Mouse (Mus musculus): ENCODE measurements at regions not wholly inside any gene's neighbourhood (a gene's known extent, or its start where the extent isn't known, plus 50 kb on each side); places are given as distances from the start of the nearest gene placed in this dataset.

DNA sequence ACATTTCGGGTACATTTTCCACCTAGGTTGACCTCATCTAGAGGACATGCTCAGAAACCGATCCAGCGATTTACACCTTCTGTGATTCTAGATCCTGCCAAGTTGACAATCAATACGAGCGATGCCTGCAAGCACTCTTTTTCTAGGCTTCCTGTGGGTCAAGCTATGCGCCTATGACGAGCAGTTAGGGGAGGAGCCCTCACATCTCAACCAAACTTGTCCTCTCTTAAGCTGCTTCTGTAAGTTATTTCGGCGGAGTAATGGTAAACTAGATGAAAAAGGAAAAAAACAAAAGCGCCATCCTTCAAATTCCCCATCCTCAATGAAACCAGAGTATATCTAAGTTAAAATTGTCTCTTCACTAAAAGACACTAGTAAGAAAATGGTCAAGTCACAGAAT lies 858.5 kb downstream of the Zfp704 start:
- ATAC-seq (ENCODE audit: low FRiP score) (no peak), DNase-seq (ENCODE audit: low spot score) (no peak)
- Histone ChIP-seq H3K27me3 (ENCODE audit: control insufficient read depth, insufficient read depth, low read length) (no peaks in the 10 kb centered on the region), H3K9me3 (ENCODE audit: control insufficient read depth, low read length) (no peaks in the 10 kb centered on the region), H3K4me2 (replicated peaks) (no peak overlapping the region), H3K4me3 (replicated peaks; ENCODE audit: low read length) (no peak overlapping the region), H3K36me3 (replicated peaks; ENCODE audit: control insufficient read depth, insufficient read depth) (no peaks in the 10 kb centered on the region), H3K9ac (no peak overlapping the region), H3K4me1 (replicated peaks; ENCODE audit: control insufficient read depth, insufficient read depth, low read length) (no peaks in the 10 kb centered on the region), H3K27ac (no peak overlapping the region)
- 90% methylated on average over 10 of the region's 10 CpGs for WGBS

DNA sequence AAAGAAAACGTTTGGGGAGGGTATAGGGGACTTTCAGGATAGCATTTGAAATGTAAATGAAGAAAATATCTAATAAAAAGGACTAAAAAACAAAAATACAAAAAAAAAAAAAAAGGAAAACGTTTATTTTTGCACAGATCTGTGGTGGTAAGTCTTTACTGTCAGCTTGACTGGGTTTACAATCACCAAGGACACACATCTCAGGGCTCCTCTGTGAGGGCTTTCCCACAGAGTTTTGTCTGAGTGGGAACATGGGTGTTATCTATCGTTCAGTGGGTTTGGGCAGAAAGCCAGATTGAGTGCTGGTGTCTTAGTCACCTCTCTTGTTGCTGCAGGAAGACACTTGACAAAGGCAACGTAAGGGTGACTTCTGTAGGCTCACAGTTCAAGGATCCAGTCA lies 859.0 kb downstream of the Zfp704 start:
- no peak for DNase-seq (ENCODE audit: low spot score)
- Histone ChIP-seq H3K9ac (no peak overlapping the region), H3K36me3 (replicated peaks; ENCODE audit: control insufficient read depth, insufficient read depth) (no peaks in the 10 kb centered on the region), H3K27ac (no peak overlapping the region), H3K9me3 (ENCODE audit: control insufficient read depth, low read length) (no peaks in the 10 kb centered on the region), H3K4me3 (replicated peaks; ENCODE audit: low read length) (no peak overlapping the region), H3K27me3 (ENCODE audit: control insufficient read depth, insufficient read depth, low read length) (no peaks in the 10 kb centered on the region), H3K4me1 (replicated peaks; ENCODE audit: control insufficient read depth, insufficient read depth, low read length) (no peaks in the 10 kb centered on the region), H3K4me2 (replicated peaks) (no peak overlapping the region)
- ATAC-seq (ENCODE audit: low FRiP score): no peak
- 62% methylated on average over 4 of the region's 4 CpGs for WGBS

DNA sequence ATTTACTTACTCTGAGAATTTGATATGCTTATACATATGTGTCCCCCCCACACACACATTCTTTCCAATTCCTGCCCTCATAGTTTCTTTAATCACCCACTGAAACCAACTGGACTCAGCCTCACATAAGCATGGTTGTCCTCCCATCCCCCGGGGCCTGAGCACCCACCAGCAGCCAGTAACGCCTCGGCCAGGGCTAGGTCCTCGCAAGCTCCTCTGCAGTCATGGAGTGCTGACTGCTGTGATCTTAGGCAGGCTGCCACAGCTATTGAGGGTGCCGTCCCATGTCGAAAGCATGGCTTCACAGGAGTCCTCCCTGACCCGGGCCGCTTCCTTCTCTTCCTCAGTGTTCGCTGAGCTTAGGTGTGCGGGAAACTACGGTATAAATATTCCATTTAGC lies 859.7 kb downstream of the Zfp704 start:
- Histone ChIP-seq H3K4me1 (replicated peaks; ENCODE audit: control insufficient read depth, insufficient read depth, low read length) (no peaks in the 10 kb centered on the region), H3K9me3 (ENCODE audit: control insufficient read depth, low read length) (no peaks in the 10 kb centered on the region), H3K36me3 (replicated peaks; ENCODE audit: control insufficient read depth, insufficient read depth) (no peaks in the 10 kb centered on the region), H3K9ac (no peak overlapping the region), H3K4me2 (replicated peaks) (no peak overlapping the region), H3K27ac (no peak overlapping the region), H3K27me3 (ENCODE audit: control insufficient read depth, insufficient read depth, low read length) (no peaks in the 10 kb centered on the region), H3K4me3 (replicated peaks; ENCODE audit: low read length) (no peak overlapping the region)
- no peak for ATAC-seq (ENCODE audit: low FRiP score)
- WGBS: 88% methylated on average over 11 of the region's 11 CpGs
- no peak for DNase-seq (ENCODE audit: low spot score)

DNA sequence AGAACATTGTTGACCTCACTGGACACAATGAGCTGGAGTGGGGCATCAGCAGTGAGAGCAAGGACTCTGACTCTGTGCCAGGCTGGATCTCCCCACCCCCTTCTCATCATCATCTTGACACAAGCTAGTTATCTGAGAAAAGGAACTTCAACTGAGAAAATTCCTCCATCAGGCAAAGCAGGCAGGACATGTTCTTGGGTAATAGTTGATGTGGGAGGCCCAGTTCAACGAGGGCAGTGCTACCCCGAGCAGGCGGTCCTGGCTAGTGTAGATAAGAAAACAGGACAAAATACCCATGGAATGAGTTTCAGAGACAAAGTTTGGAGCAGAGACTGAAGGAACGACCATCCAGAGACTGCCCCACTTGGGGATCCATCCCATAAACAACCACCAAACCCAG lies 862.7 kb downstream of the Zfp704 start:
- no peaks in the 10 kb centered on the region for H3K9me3 ChIP-seq (ENCODE audit: control insufficient read depth, low read length)
- no peak overlapping the region for H3K9ac ChIP-seq

DNA sequence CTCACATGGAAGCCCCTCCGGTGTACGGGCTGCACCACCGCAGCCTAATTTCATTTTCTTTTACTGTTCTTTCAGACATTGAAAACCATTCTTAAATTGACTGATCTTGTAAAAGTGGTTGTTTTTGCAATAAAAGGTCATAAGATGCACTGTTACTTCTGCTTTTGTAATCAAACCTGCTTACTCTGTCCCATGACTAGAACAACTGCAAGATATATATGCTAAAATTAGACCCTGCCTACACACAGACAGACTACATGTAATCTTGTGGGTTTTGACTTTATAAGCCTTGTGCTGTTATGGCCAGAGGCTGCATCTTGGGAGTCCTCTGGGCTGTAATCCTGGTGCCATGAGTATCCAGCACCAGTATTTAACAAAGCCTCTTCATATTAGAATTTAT lies 863.2 kb downstream of the Zfp704 start:
- Histone ChIP-seq H3K9ac (no peak overlapping the region), H3K9me3 (ENCODE audit: control insufficient read depth, low read length) (no peaks in the 10 kb centered on the region), H3K4me3 (replicated peaks; ENCODE audit: low read length) (no peak overlapping the region), H3K4me1 (replicated peaks; ENCODE audit: control insufficient read depth, insufficient read depth, low read length) (no peaks in the 10 kb centered on the region), H3K27ac (no peak overlapping the region), H3K36me3 (replicated peaks; ENCODE audit: control insufficient read depth, insufficient read depth) (no peaks in the 10 kb centered on the region), H3K27me3 (ENCODE audit: control insufficient read depth, insufficient read depth, low read length) (no peaks in the 10 kb centered on the region), H3K4me2 (replicated peaks) (no peak overlapping the region)
- DNase-seq (ENCODE audit: low spot score): no peak
- ATAC-seq (ENCODE audit: low FRiP score): no peak
- 97% methylated on average over 3 of the region's 3 CpGs for WGBS

More for the DNA sequence above, 862.7 kb downstream of the Zfp704 start:
- H3K36me3 ChIP-seq (replicated peaks; ENCODE audit: control insufficient read depth, insufficient read depth): no peaks in the 10 kb centered on the region
- H3K4me3 ChIP-seq (replicated peaks; ENCODE audit: low read length): no peak overlapping the region
- H3K27ac ChIP-seq: no peak overlapping the region
- H3K4me1 ChIP-seq (replicated peaks; ENCODE audit: control insufficient read depth, insufficient read depth, low read length): no peaks in the 10 kb centered on the region
- H3K4me2 ChIP-seq (replicated peaks): no peak overlapping the region
- ATAC-seq (ENCODE audit: low FRiP score) (no peak), DNase-seq (ENCODE audit: low spot score) (no peak)
- 88% methylated on average over 4 of the region's 4 CpGs for WGBS
- H3K27me3 ChIP-seq (ENCODE audit: control insufficient read depth, insufficient read depth, low read length): no peaks in the 10 kb centered on the region

DNA sequence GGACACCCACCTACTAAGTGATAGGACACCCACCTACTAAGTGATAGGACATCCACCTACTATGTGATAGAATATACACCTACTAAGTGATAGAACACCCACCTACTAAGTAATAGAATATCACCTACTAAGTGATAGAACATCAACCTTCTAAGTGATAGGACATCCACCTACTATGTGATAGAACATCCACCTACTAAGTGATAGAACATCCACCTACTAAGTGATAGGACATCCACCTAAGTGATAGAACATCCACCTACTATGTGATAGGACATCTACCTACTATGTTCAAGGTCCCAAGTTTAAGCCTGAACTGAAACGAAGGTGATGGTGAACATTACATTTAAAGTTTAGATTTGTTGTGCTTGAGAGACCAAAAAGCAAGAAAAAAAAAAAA lies 863.8 kb downstream of the Zfp704 start:
- H3K9ac ChIP-seq: no peak overlapping the region
- WGBS: 90% methylated on average over 1 of the region's 1 CpGs
- ATAC-seq (ENCODE audit: low FRiP score) (no peak), DNase-seq (ENCODE audit: low spot score) (no peak)
- H3K9me3 ChIP-seq (ENCODE audit: control insufficient read depth, low read length): no peaks in the 10 kb centered on the region
- no peak overlapping the region for H3K4me3 ChIP-seq (replicated peaks; ENCODE audit: low read length)
- H3K36me3 ChIP-seq (replicated peaks; ENCODE audit: control insufficient read depth, insufficient read depth): no peaks in the 10 kb centered on the region
- no peaks in the 10 kb centered on the region for H3K27me3 ChIP-seq (ENCODE audit: control insufficient read depth, insufficient read depth, low read length)
- H3K4me2 ChIP-seq (replicated peaks): no peak overlapping the region
- H3K27ac ChIP-seq: no peak overlapping the region
- H3K4me1 ChIP-seq (replicated peaks; ENCODE audit: control insufficient read depth, insufficient read depth, low read length): no peaks in the 10 kb centered on the region

DNA sequence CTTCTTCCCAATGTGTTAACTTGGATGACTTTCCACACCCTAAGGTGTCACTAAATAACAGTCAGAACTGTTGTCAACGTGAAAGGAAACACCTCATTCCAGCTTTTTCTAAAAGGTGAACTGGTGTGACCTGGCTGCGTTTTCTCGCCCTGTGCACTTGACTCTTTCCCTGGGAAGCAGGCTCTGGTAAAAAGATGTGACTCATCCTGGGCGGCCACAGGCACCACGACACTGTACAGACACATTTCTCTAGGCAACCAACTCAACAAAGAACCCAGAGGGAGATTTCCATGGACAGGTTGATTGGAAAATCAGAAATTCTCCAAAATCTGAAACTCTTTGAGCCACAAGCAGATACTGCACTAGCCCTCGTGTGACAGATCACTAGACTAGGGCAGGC lies 865.0 kb downstream of the Zfp704 start:
- Histone ChIP-seq H3K27me3 (ENCODE audit: control insufficient read depth, insufficient read depth, low read length) (no peaks in the 10 kb centered on the region), H3K36me3 (replicated peaks; ENCODE audit: control insufficient read depth, insufficient read depth) (no peaks in the 10 kb centered on the region), H3K27ac (no peak overlapping the region), H3K9me3 (ENCODE audit: control insufficient read depth, low read length) (no peaks in the 10 kb centered on the region), H3K4me2 (replicated peaks) (no peak overlapping the region), H3K9ac (no peak overlapping the region), H3K4me3 (replicated peaks; ENCODE audit: low read length) (no peak overlapping the region), H3K4me1 (replicated peaks; ENCODE audit: control insufficient read depth, insufficient read depth, low read length) (no peaks in the 10 kb centered on the region)
- ATAC-seq (ENCODE audit: low FRiP score) (no peak), DNase-seq (ENCODE audit: low spot score) (no peak)
- 71% methylated on average over 6 of the region's 6 CpGs for WGBS

DNA sequence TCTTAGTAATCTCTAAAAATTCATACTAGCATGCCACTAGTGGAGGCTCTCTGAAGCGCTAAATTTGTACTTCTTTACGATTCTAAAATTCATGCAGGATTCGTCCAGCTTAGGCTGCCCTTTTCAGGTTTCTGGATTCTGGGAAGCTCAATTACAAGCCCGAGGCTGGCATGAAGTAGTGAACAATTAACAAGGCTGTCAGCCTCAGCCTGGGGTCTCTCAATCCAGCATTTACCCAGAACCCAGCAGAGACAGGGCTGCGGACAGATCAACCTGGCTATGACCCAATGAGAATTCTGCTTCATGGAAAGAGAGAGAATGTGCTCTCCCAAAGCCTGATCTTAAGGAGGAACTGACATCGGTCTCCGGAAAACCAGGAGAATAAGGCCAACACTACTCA lies 866.2 kb downstream of the Zfp704 start:
- Histone ChIP-seq H3K36me3 (replicated peaks; ENCODE audit: control insufficient read depth, insufficient read depth) (no peaks in the 10 kb centered on the region), H3K9ac (no peak overlapping the region), H3K4me1 (replicated peaks; ENCODE audit: control insufficient read depth, insufficient read depth, low read length) (no peaks in the 10 kb centered on the region), H3K4me2 (replicated peaks) (no peak overlapping the region), H3K9me3 (ENCODE audit: control insufficient read depth, low read length) (no peaks in the 10 kb centered on the region), H3K27me3 (ENCODE audit: control insufficient read depth, insufficient read depth, low read length) (no peaks in the 10 kb centered on the region), H3K27ac (no peak overlapping the region), H3K4me3 (replicated peaks; ENCODE audit: low read length) (no peak overlapping the region)
- no peak for DNase-seq (ENCODE audit: low spot score)
- ATAC-seq (ENCODE audit: low FRiP score): no peak
- 82% methylated on average over 7 of the region's 7 CpGs for WGBS

DNA sequence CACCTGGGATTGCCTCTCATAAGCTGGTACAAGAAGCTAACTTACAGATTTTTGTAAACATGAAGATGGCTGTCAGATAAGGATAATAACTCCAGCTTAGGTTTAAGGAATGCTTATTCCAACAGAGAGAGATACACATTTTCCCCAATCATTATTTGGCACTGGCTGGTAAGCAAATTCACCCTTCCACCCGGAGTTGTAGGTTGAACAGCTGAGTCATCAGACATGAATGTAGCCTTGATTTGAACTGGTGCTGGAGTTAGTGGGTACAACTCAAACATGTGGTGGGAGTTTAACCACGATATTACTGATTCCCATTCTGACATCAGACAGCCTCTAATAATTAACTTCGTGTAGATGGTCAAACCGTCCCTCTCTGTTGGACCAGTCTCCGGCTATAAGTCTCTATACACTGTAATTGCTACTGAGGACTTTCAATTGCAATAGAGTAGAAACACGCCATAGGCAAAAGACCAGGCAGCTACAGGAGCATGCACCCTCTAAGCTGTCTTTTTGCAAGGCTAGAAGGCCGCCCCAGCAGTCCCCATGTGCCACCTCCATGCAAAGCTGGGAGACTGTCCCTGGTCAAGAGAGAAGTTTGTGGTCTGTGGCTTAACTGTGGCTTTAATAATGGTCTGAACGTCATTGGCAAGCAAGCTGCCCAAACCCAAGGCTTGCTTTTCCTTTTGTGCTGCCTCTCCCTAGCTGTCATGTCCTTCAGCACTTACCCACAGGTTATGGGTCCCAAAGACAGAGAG lies 868.4 kb downstream of the Zfp704 start:
- WGBS: 92% methylated on average over 8 of the region's 8 CpGs
- no peaks in the 10 kb centered on the region for H3K9me3 ChIP-seq (ENCODE audit: control insufficient read depth, low read length)
- H3K4me2 ChIP-seq (replicated peaks): no peak overlapping the region
- ATAC-seq (ENCODE audit: low FRiP score): no peak
- no peak for DNase-seq (ENCODE audit: low spot score)
- peaks cover 1% of the 10 kb centered on the region; the same call in 1 of the 2 replicates for H3K4me1 ChIP-seq (replicated peaks; ENCODE audit: control insufficient read depth, insufficient read depth, low read length)
- H3K27me3 ChIP-seq (ENCODE audit: control insufficient read depth, insufficient read depth, low read length): no peaks in the 10 kb centered on the region
- no peaks in the 10 kb centered on the region for H3K36me3 ChIP-seq (replicated peaks; ENCODE audit: control insufficient read depth, insufficient read depth)
- H3K9ac ChIP-seq: no peak overlapping the region
- no peak overlapping the region for H3K4me3 ChIP-seq (replicated peaks; ENCODE audit: low read length)
- H3K27ac ChIP-seq: no peak overlapping the region

DNA sequence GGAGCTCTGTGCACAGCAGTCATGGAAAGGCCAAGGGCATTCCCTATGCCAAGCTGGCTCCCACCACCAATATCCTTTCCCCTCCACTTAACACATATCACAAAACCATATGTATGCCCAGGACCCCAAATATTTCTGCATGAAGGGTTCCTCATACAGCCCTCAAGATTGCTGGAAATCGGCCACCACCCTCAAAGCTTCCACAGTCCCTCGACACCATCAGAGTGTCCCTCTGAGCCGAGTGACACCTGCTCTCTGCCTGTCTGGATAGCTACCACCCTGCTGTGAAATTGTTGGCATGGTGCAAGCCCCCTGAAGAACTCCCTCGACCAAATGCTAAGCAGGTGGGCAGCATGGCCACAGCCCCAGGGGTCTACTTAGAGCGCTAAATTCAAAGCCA lies 869.2 kb downstream of the Zfp704 start:
- H3K9ac ChIP-seq: no peak overlapping the region
- no peak overlapping the region for H3K4me3 ChIP-seq (replicated peaks; ENCODE audit: low read length)
- H3K27ac ChIP-seq: no peak overlapping the region
- no peaks in the 10 kb centered on the region for H3K27me3 ChIP-seq (ENCODE audit: control insufficient read depth, insufficient read depth, low read length)
- ATAC-seq (ENCODE audit: low FRiP score) (no peak), DNase-seq (ENCODE audit: low spot score) (no peak)
- no peaks in the 10 kb centered on the region for H3K9me3 ChIP-seq (ENCODE audit: control insufficient read depth, low read length)
- peaks cover 7% of the 10 kb centered on the region; the same call in 1 of the 2 replicates for H3K4me1 ChIP-seq (replicated peaks; ENCODE audit: control insufficient read depth, insufficient read depth, low read length)
- no peak overlapping the region for H3K4me2 ChIP-seq (replicated peaks)
- no peaks in the 10 kb centered on the region for H3K36me3 ChIP-seq (replicated peaks; ENCODE audit: control insufficient read depth, insufficient read depth)
- WGBS: 64% methylated on average over 5 of the region's 5 CpGs

Measured in hindbrain, embryonic 14.5 days (tissue).